Mouse (Mus musculus) kidney, embryonic 16.5 days (tissue): ENCODE data around the gene Csrp1. TPM values are rescaled to one million over a fixed set of nuclear protein-coding genes. Genes with fewer than 3 reads are reported as not detected.

Experiments
- ATAC-seq: fragments of 200-750 bp; cut with Nextera tagmentation; 2 replicates; pipeline ENCODE4 v1.8.0; 2017; ENCODE audit warnings: moderate TSS enrichment; ENCODE audit not compliant: low FRiP score, low TSS enrichment
- H3K27ac ChIP-seq: fragments of 300-500 bp; sonication (generic); 2 replicates; pipeline ENCODE4 v1.5.1; 2014; ENCODE audit warnings: low read length
- H3K27me3 ChIP-seq: fragments of 300-500 bp; sonication (generic); 2 replicates; pipeline ENCODE4 v1.6.1; 2014; ENCODE audit warnings: low read length, control low read depth, mixed read lengths; ENCODE audit not compliant: insufficient read depth
- H3K36me3 ChIP-seq: fragments of 300-500 bp; sonication (generic); 2 replicates; pipeline ENCODE4 v1.6.1; 2014; ENCODE audit warnings: low read length, control low read depth, mixed read lengths; ENCODE audit not compliant: insufficient read depth
- H3K4me1 ChIP-seq: fragments of 300-500 bp; sonication (generic); 2 replicates; pipeline ENCODE4 v1.6.1; 2014; ENCODE audit warnings: low read length, control low read depth, mixed read lengths; ENCODE audit not compliant: insufficient read depth
- H3K4me2 ChIP-seq: fragments of 300-500 bp; sonication (generic); replicated peaks from 2 replicates; pipeline ENCODE4 v1.6.1; 2014; ENCODE audit warnings: low read depth, low read length
- H3K4me3 ChIP-seq: fragments of 300-500 bp; sonication (generic); 2 replicates; pipeline ENCODE4 v1.5.1; 2014; ENCODE audit warnings: mild to moderate bottlenecking, low read length
- H3K9ac ChIP-seq: fragments of 300-500 bp; sonication (generic); replicated peaks from 2 replicates; pipeline ENCODE4 v1.6.1; 2014; ENCODE audit warnings: low read length
- H3K9me3 ChIP-seq: fragments of 300-500 bp; sonication (generic); 2 replicates; pipeline ENCODE4 v1.6.1; 2016; ENCODE audit warnings: low read length, control low read depth
- WGBS: fragments of 180-500 bp; shearing (Covaris S2); extraction: QIAGEN DNeasy Blood & Tissue Kit; methylation state at CpG from one replicate; pipeline ENCODE4 v1.1.7; 2014; 5-methylcytosine and 5-hydroxymethylcytosine counted together
- polyA plus RNA-seq: library from polyadenylated mRNA; unstranded; fragments of >200 nt; fragmentation: Nextera tagmentation; extraction: Ambion mirVana; gene quantifications from 2 replicates; pipeline ENCODE4 v1.2.1, GENCODE M21; 2015

Gene Csrp1
- polyA plus RNA-seq: 141 and 157 TPM in 2 replicates

DNA sequence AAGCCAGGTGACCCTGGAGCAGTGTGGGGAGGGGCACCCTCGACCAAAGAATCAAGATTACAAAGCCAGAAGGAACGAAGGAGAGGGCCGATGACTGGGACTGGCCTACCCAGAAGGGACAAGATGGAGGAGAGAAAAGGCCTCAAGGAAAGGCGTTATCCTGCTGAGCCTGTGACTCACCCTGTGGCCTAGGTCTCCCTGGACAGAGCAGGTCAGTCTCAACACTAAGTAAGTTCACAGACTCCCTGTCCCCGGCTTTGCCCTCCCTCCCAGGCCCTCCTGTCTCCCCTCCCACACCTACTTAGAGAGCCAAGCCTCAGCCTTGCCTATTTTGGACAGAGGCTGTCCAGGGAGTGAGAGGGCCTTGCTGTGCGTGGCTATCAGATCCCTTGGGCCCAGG lies at the start of gene Csrp1:
TSS of gene Csrp1 (plus strand) at position 79 of the 400 bp plus-strand sequence.
- Histone ChIP-seq H3K27me3 (no peaks in the 10 kb centered on the region), H3K9me3 (no peaks in the 10 kb centered on the region), H3K4me1 (peaks cover 3% of the 10 kb centered on the region), H3K4me2 (no peak within 1 kb of the TSS; the same call in 1 of the 2 replicates), H3K4me3 (no peak within 1 kb of the TSS), H3K9ac (peak within 1 kb of the TSS; percentile 24; the same call in 1 of the 2 replicates), H3K36me3 (no peaks in the 10 kb centered on the region), H3K27ac (no peak within 1 kb of the TSS)
- 65% methylated on average over 6 of the region's 6 CpGs for WGBS
- peak; percentile 36 for ATAC-seq

GRCm38 (mm10) chr1:135670397-135671130 lies 49.3 kb upstream of the Csrp1 start:
- Histone ChIP-seq H3K9ac (0 out of 2 replicates have a peak overlapping the region, but pooled peaks have one; percentile 6), H3K4me3 (no peak overlapping the region), H3K36me3 (no peaks in the 10 kb centered on the region), H3K9me3 (no peaks in the 10 kb centered on the region), H3K27ac (no peak overlapping the region), H3K4me1 (peaks cover 37% of the 10 kb centered on the region), H3K4me2 (no peak overlapping the region), H3K27me3 (no peaks in the 10 kb centered on the region)
- 11% methylated on average over 13 of the region's 13 CpGs for WGBS
- peak; percentile 69 for ATAC-seq

DNA sequence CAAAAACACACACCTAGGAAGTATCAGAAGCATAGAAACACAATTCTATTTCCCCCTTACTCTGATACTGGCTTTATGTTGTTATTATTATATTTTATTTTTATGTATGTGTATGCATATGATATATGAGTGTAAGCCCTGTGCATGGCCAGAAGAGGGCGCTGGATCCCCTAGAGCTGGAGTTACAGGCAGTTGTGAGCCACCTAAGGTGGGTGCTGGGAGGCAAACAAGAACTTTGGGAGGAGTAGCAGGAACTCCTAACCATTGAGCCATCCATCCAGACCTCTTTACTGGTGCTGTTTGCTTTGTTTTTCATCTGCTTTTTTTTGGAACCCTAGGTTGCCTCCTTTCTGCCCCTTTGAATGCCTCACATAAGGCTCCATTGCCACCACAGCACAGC lies 48.5 kb upstream of the Csrp1 start:
- Histone ChIP-seq H3K27me3 (no peaks in the 10 kb centered on the region), H3K9ac (no peak overlapping the region), H3K36me3 (no peaks in the 10 kb centered on the region), H3K27ac (no peak overlapping the region), H3K9me3 (no peaks in the 10 kb centered on the region), H3K4me1 (peaks cover 39% of the 10 kb centered on the region), H3K4me3 (no peak overlapping the region), H3K4me2 (no peak overlapping the region)
- no peak for ATAC-seq
- 29% methylated on average over 1 of the region's 1 CpGs for WGBS

- Histone ChIP-seq H3K9me3 (no peaks in the 10 kb centered on the region), H3K4me1 (peaks cover 39% of the 10 kb centered on the region)
- no peak for ATAC-seq
These were observed 47.9 kb upstream of the Csrp1 start for GRCm38 (mm10) chr1:135671956-135672355.

GRCm38 (mm10) chr1:135672374-135672773 lies 47.5 kb upstream of the Csrp1 start:
- Histone ChIP-seq H3K9me3 (no peaks in the 10 kb centered on the region), H3K9ac (0 out of 2 replicates have a peak overlapping the region, but pooled peaks have one; percentile 17), H3K27ac (peak overlapping the region; percentile 58), H3K27me3 (no peaks in the 10 kb centered on the region), H3K4me2 (no peak overlapping the region), H3K36me3 (no peaks in the 10 kb centered on the region), H3K4me1 (peaks cover 39% of the 10 kb centered on the region), H3K4me3 (no peak overlapping the region)
- ATAC-seq: no peak
- 62% methylated on average over 4 of the region's 4 CpGs for WGBS

More at GRCm38 (mm10) chr1:135671956-135672355, 47.9 kb upstream of the Csrp1 start:
- 61% methylated on average over 8 of the region's 8 CpGs for WGBS
- H3K9ac ChIP-seq: no peak overlapping the region
- H3K27ac ChIP-seq: peak overlapping the region; percentile 58
- H3K27me3 ChIP-seq: no peaks in the 10 kb centered on the region
- no peak overlapping the region for H3K4me3 ChIP-seq
- no peaks in the 10 kb centered on the region for H3K36me3 ChIP-seq
- H3K4me2 ChIP-seq: no peak overlapping the region

GRCm38 (mm10) chr1:135673423-135673822 lies 46.4 kb upstream of the Csrp1 start:
- no peak for ATAC-seq
- Histone ChIP-seq H3K4me1 (peaks cover 39% of the 10 kb centered on the region), H3K9ac (no peak overlapping the region), H3K27me3 (no peaks in the 10 kb centered on the region), H3K9me3 (no peaks in the 10 kb centered on the region), H3K27ac (peak overlapping the region; percentile 58), H3K4me3 (no peak overlapping the region), H3K36me3 (no peaks in the 10 kb centered on the region), H3K4me2 (no peak overlapping the region)
- WGBS: 46% methylated on average over 14 of the region's 14 CpGs

DNA sequence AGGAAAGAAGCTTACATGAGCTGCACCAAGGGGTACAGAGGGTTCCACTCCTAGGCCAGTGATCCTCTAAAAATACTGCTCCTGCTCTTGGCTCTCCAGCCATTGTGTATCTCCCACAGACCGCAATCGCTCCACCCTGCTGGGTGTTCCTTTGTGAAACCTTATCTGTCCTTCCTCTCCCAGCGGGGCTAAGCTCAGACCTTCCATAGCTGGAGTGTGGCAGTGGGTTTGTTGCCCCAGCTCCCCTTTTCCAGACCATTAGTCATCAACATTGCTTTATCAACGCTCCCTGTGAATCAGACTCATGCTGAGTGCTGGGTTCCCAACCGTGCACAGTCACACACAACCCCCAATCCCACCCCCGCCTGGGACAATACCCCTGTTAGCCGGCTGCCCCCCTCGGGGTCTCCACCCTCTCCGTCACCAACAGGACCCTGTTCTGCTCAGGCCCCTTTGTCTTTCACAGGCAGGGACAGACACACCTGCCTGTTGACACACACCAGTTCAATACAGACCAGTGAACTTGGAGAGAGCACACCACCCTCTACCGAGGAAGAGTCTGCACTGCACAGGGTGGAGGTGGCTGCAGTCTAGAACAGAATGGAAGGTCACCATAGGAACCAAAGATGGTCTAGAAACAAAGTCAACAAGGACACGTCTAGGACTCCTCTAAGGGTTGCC lies 44.3 kb upstream of the Csrp1 start:
- Histone ChIP-seq H3K9me3 (no peaks in the 10 kb centered on the region), H3K36me3 (no peaks in the 10 kb centered on the region), H3K9ac (no peak overlapping the region), H3K4me2 (no peak overlapping the region), H3K4me3 (no peak overlapping the region), H3K27ac (no peak overlapping the region), H3K27me3 (no peaks in the 10 kb centered on the region), H3K4me1 (peaks cover 21% of the 10 kb centered on the region)
- 45% methylated on average over 11 of the region's 11 CpGs for WGBS
- ATAC-seq: peak; percentile 36; the same call in 1 of the 2 replicates

GRCm38 (mm10) chr1:135676247-135676646 lies 43.6 kb upstream of the Csrp1 start:
- WGBS: 88% methylated on average over 10 of the region's 10 CpGs
- no peak overlapping the region for H3K4me2 ChIP-seq
- no peaks in the 10 kb centered on the region for H3K9me3 ChIP-seq
- H3K4me3 ChIP-seq: no peak overlapping the region
- peaks cover 27% of the 10 kb centered on the region for H3K4me1 ChIP-seq
- H3K36me3 ChIP-seq: no peaks in the 10 kb centered on the region
- ATAC-seq: no peak
- H3K9ac ChIP-seq: no peak overlapping the region
- no peaks in the 10 kb centered on the region for H3K27me3 ChIP-seq
- H3K27ac ChIP-seq: no peak overlapping the region

DNA sequence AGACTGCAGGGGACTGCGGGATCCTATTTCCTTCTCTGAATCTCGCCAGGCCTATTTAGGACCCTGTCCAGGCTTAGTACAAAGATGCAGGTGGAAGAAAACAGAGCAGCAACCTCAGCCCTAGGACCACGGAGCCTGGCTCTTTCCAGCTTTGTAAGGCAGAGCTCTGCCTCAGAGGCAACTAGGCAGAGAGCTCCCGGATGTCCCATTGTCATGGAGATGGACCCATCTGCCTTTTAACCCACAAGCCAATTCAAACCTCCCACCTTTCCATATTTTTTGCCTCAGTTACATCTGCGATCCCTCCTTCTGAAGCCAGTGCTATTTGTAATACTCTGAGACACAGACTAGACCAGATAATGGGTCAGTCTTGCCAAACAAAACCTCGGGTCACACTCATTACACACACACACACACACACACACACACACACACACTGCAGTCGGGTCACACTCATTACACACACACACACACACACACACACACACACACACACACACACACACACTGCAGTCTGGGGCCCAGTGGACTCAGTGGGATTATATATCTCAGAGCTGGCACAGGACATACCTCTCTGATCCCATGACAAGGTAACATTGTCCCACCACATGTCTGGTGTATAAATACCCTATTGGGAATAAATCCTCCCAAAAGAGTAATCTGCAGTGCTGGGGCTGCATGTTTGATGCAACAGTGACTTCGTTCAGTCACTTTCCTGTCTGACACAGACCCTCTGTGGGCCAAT lies 42.8 kb upstream of the Csrp1 start:
- Histone ChIP-seq H3K27me3 (no peaks in the 10 kb centered on the region), H3K9ac (no peak overlapping the region), H3K4me1 (peaks cover 36% of the 10 kb centered on the region), H3K4me2 (no peak overlapping the region), H3K27ac (no peak overlapping the region), H3K36me3 (no peaks in the 10 kb centered on the region), H3K4me3 (no peak overlapping the region), H3K9me3 (no peaks in the 10 kb centered on the region)
- ATAC-seq: no peak
- 57% methylated on average over 8 of the region's 8 CpGs for WGBS
